Mouse (Mus musculus) cortical plate, adult 2 months (tissue): ENCODE measurements around the gene Lck.
"Not testable (repeated sequence)": the region's sequence is repeated elsewhere in the genome, so short reads cannot be mapped to it uniquely, and the experiment has no call there.

Experiments used
- CTCF ChIP-seq: fragments of 200-500 bp; IDR thresholded peaks from 2 replicates; pipeline ENCODE4 v1.5.1; 2011; ENCODE audit warnings: mild to moderate bottlenecking, control low read depth, low read length; ENCODE audit not compliant: insufficient read depth; ENCODE audit errors: extremely low read depth
- POLR2A ChIP-seq: fragments of 200-500 bp; IDR thresholded peaks from 2 replicates; pipeline ENCODE4 v1.6.1; 2011; ENCODE audit warnings: mild to moderate bottlenecking, low read length, control low read depth; ENCODE audit not compliant: insufficient read depth; ENCODE audit errors: extremely low read depth

DNA sequence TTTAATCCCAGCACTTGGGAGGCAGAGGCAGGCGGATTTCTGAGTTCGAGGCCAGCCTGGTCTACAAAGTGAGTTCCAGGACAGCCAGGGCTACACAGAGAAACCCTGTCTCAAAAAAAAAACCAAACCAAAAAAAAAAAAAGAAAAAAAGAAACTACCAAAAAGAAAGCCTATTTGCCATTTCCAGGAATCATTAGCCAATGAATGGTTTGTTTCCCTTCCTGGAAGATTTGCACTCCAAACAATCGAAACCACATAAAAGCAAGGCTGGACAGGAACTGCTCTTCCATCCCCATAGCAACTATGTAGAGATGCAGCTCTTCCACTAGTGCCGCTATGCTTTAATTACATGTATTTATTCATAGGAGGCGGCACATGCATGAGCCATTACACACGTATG, 18.9 kb downstream of the Lck start:
- not testable (repeated sequence) for TF ChIP-seq CTCF, POLR2A
